Mouse (Mus musculus) embryo, embryonic 10 days (tissue): Measurements from ENCODE around the gene Mag.
A peak's percentile ranks its signal among the peaks of the same experiment; 100 is the strongest.

Experiments
- DNase-seq: peaks from one replicate; pipeline ENCODE4 v3.0.0-alpha.2; 2015; ENCODE audit warnings: low spot score

The Mag gene

DNA sequence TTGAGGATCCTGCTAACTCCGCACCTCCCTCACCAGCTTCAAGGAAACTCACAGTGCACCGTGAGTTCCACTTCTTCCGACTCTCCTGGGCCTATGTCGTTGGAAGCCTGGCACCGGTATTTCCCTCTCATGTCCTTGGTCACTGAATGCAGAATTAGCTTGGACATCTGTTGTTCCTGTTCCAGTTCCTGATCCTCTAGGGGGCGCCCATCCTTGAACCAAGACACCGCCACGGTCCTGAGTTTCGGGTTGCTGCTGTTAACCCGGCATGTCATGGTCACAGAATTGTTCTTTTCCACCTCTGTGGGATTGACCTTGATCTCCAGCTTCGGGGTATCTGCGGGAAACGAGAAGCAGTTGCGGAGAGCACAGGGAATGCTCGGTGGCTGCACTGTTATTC lies 41.6 kb downstream of the Mag start:
- DNase-seq: peak; percentile 81

DNA sequence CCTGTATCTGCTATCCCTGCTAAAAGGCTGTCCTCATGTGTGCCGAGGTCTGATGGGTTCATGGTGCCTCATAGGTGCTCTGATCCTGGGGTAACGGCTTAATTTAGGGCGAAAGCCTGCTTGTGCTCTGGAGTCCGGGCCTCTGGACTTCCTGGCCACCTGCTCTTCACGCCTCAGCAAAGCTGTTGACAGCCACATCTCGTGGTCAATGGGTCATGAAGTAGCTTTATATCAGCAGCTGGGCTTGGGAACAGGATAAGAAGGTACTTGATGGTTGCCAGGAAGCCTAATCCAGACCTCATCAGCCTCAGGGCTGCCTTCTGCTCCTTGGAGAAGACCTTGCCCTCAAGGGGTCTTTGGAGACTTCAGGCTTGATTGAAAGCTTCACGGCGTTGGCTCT lies 51.3 kb downstream of the Mag start:
- DNase-seq: no peak

DNA sequence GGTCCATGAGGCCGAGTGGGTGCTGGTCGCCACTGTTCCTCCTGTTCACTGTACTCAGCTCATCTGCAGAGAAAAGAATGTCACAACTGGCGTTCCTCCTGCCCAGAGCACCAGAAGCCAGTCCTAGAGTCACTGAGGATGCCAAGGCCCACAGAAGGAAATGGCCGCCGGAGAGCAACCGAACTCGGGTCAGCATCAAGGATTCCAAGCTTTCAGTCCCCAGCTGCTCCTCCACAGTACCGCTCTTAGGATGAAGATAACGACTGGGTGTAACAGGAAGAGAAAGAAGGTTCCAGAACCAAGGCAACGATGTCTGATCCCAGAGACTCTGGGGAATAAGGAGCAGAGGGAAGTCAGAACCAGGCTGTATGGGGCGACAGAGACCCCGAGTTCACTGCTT lies 53.2 kb downstream of the Mag start, which contains the start of gene Ffar1:
TSS of gene Ffar1 (minus strand) at position 101 of the 400 bp plus-strand sequence.
- DNase-seq: no peak

DNA sequence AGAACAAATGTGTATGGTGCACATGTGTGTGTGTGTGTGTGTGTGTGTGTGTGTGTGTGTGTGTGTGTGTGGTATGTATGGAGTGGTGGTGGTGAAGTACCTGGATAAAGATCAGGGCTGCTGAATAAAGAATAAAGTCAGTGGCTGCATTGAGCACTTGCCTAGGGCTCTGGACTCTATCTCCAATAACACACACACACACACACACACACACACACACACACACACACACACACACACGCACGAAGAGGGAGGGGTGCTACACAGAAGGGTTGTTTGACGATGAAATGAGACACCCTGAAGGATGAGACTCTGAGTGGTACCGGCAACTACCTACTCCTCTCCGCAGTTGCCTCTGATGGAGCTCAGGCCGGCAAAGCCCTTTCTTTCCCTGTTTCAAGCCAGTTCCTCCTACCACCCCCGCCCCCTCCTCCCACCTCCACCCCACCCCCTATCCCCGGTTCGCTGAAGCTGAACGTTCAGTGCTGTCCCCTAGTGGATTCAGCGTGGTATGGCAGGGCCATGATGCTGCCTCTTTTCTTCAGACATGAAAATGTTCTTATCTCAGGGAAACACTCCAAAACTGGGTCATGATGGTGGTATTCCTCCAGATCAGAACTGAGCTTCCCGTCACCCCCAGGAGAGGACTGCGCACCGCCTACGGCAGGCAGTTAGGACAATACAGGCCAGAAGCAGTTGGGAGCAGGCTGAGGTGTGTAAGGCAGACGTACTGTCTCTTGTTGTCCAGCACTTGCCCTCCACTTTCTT lies 54.9 kb downstream of the Mag start:
- peak; percentile 86 for DNase-seq

DNA sequence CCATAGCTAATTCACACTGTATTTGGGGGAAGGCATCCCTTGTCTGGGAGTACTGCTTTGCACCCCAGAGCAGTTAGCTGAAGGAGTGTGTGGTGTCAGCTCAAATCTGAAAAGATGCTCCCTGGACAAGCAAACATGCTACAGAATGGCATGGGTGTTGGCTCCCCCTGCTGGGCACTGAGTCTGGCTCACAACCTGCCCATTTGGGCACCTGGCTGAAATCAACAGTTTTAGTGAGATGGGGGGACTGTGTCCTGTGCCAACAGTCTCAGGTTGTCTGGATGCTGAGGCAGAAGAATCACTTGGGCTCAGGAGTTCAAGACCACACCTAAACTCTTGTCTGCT lies 55.4 kb downstream of the Mag start:
- peak; percentile 84 for DNase-seq

DNA sequence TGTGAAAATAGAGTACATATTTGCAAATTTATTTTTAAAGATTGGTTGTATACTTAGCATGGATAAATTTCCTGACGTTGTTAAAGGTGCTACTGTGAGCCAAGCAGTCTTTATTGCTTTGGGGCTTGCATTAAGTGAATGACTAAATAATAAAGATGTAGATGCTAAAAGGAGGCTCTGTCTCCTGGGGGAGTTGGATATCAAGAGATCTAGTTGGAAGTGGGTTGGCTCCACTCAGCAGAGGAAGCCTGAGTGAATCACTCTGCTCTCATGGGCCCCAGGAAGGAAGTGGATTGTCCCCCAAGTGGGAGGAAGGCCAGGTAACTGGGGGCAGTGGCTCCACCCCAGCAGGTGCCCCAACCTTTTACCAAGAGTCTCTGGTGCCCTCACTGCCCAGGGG lies 56.9 kb downstream of the Mag start:
- DNase-seq: no peak

DNA sequence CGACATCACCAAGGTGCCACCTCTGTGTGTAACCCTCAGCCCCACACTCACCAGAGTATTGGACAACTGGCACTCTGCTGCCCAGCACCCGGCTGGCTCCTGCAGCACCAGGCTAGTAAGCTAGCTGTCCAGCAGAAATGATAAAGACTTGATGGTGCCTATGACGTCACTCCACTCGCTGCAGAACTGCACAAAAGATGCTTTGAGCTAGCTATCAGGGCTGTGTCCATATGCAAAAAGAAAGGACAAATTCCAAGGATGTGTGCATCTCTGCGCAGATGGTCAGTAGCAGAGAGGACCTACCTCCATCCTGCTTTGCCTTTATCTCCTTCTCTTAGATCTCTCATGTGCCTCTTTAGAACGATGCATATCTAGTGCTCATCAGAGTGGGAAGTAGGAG lies 58.6 kb downstream of the Mag start, which contains the start of gene Ffar3:
TSS of gene Ffar3 (minus strand) at position 101 of the 400 bp plus-strand sequence.
- DNase-seq: no peak

DNA sequence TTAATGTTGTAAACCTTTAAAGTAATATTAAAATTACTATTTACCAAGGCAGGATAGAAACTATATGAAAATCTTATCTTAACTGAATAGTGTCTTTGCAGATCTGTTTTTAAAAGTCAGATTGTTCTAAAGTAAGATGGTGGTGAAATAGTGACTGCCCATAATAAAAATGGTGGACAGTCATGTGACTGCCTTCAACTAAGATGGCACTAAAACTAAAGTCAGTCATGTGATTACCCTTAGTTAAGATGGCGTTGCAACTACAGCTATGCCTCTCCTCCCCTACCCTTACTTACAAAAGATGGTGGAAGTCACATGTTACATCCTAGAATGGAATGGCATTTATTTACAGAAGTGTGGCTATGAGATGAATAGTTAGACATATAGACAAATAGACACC lies 63.3 kb downstream of the Mag start:
- DNase-seq: no peak
